ENCODE assay signal across 8 mouse cellular contexts in genomic region chr8:84559121-84559604, GRCm38 (mm10).
DNase-seq lines count a peak whose midpoint lies in the region; ATAC-seq and TF ChIP-seq lines count a peak whose summit lies in the region.

No protein-coding gene starts in this region.

- H3K27ac ChIP-seq in kidney, embryonic 15.5 days: no peak overlapping the region
- no peak overlapping the region for H3K27ac ChIP-seq in forebrain, embryonic 12.5 days
- no peak overlapping the region for H3K27ac ChIP-seq in limb, embryonic 12.5 days
- no peak overlapping the region for H3K27ac ChIP-seq in small intestine, adult 2 months (ENCODE audit: insufficient read depth, low read depth, low read length)

- H3K27me3 ChIP-seq in kidney, embryonic 15.5 days: peaks cover 72% of the 10 kb centered on the region
- peaks cover 47% of the 10 kb centered on the region for H3K27me3 ChIP-seq in forebrain, embryonic 12.5 days
- peaks cover 95% of the 10 kb centered on the region for H3K27me3 ChIP-seq in limb, embryonic 12.5 days
- H3K27me3 ChIP-seq in small intestine, adult 2 months (ENCODE audit: control insufficient read depth, insufficient read depth, low read length): no peaks in the 10 kb centered on the region; the same call in 1 of the 2 replicates

- no peaks in the 10 kb centered on the region for H3K36me3 ChIP-seq in kidney, embryonic 15.5 days
- no peaks in the 10 kb centered on the region for H3K36me3 ChIP-seq in forebrain, embryonic 12.5 days (replicated peaks)
- no peaks in the 10 kb centered on the region for H3K36me3 ChIP-seq in limb, embryonic 12.5 days
- H3K36me3 ChIP-seq in small intestine, adult 2 months (ENCODE audit: control insufficient read depth, insufficient read depth, low read length): no peaks in the 10 kb centered on the region

- H3K4me1 ChIP-seq in kidney, embryonic 15.5 days: peaks cover 9% of the 10 kb centered on the region
- peaks cover 14% of the 10 kb centered on the region for H3K4me1 ChIP-seq in forebrain, embryonic 12.5 days
- peaks cover 10% of the 10 kb centered on the region for H3K4me1 ChIP-seq in limb, embryonic 12.5 days (replicated peaks)
- no peaks in the 10 kb centered on the region; the same call in 1 of the 2 replicates for H3K4me1 ChIP-seq in small intestine, adult 2 months (ENCODE audit: control insufficient read depth, insufficient read depth, insufficient read length, low read length)

- peak overlapping the region; percentile 50 for H3K4me3 ChIP-seq in kidney, embryonic 15.5 days (replicated peaks)
- H3K4me3 ChIP-seq in forebrain, embryonic 12.5 days (replicated peaks): peak overlapping the region; percentile 48
- peak overlapping the region; percentile 51 for H3K4me3 ChIP-seq in limb, embryonic 12.5 days (replicated peaks)
- peak overlapping the region; percentile 38 for H3K4me3 ChIP-seq in small intestine, adult 2 months (ENCODE audit: low read depth, low read length)

- DNase-seq in kidney, adult 18-20 months: no peak
- peak; percentile 94 for DNase-seq in ZHBTc4 (ENCODE audit: low read depth, low spot score)
- DNase-seq in B cell, adult 2 months: no peak
- no peak for DNase-seq in thymus, adult 18-20 months

- under 1% methylated on average over 84 of the region's 84 CpGs for WGBS in kidney, embryonic 15.5 days
- WGBS in forebrain, embryonic 12.5 days: under 1% methylated on average over 72 of the region's 84 CpGs
- under 1% methylated on average over 83 of the region's 84 CpGs for WGBS in limb, embryonic 12.5 days
- 18% methylated on average over 84 of the region's 84 CpGs for WGBS in small intestine, adult 2 months

- TF ChIP-seq POLR2A in small intestine, adult 2 months (IDR thresholded peaks at IDR 0.05; ENCODE audit: low read depth, low read length): no peak

- 0 out of 2 replicates have a peak overlapping the region, but pooled peaks have one; percentile 12 for H3K9ac ChIP-seq in kidney, embryonic 15.5 days
- peak overlapping the region; percentile 42 for H3K9ac ChIP-seq in forebrain, embryonic 12.5 days
- peak overlapping the region; percentile 50; the same call in 1 of the 2 replicates for H3K9ac ChIP-seq in limb, embryonic 12.5 days (replicated peaks)

- TF ChIP-seq CTCF in small intestine, adult 2 months (IDR thresholded peaks at IDR 0.05; ENCODE audit: extremely low read depth, insufficient read length, insufficient replicate concordance, low read depth, low read length): no peak

- peak overlapping the region; percentile 70 for H3K4me2 ChIP-seq in kidney, embryonic 15.5 days
- peak overlapping the region; percentile 68 for H3K4me2 ChIP-seq in forebrain, embryonic 12.5 days
- peak overlapping the region; percentile 74 for H3K4me2 ChIP-seq in limb, embryonic 12.5 days

- no peaks in the 10 kb centered on the region for H3K9me3 ChIP-seq in kidney, embryonic 15.5 days (replicated peaks)
- no peaks in the 10 kb centered on the region for H3K9me3 ChIP-seq in forebrain, embryonic 12.5 days
- H3K9me3 ChIP-seq in limb, embryonic 12.5 days: no peaks in the 10 kb centered on the region

- 0 out of 2 replicates have a peak, but pooled peaks have one; percentile 9 for ATAC-seq in kidney, embryonic 15.5 days (replicated peaks; ENCODE audit: low FRiP score)
- ATAC-seq in forebrain, embryonic 12.5 days (ENCODE audit: low FRiP score): 0 out of 2 replicates have a peak, but pooled peaks have one; percentile 27
- ATAC-seq in limb, embryonic 12.5 days (ENCODE audit: insufficient number of reproducible peaks, insufficient read depth, low FRiP score, low TSS enrichment, low read depth): no peak
